Mouse (Mus musculus) NIH3T3 (cell line): ENCODE results near the gene Ccdc190.

Experiments used
- DNase-seq: peaks from one replicate; pipeline ENCODE4 v3.0.0-alpha.2; 2012; ENCODE audit warnings: low read depth

Gene Ccdc190

GRCm38 (mm10) chr1:169932122-169932746 lies 3.8 kb downstream of the Ccdc190 start:
- DNase-seq: no peak

- DNase-seq: peak; percentile 88
These were observed 5.7 kb downstream of the Ccdc190 start for GRCm38 (mm10) chr1:169934005-169934725.

- DNase-seq: peak; percentile 64
These were observed 10.9 kb downstream of the Ccdc190 start for GRCm38 (mm10) chr1:169939345-169939744.

- no peak for DNase-seq
These were observed 17.6 kb downstream of the Ccdc190 start for GRCm38 (mm10) chr1:169946004-169946403.

GRCm38 (mm10) chr1:169947654-169948053 lies 19.2 kb downstream of the Ccdc190 start:
- no peak for DNase-seq

GRCm38 (mm10) chr1:169948280-169948679 lies 19.8 kb downstream of the Ccdc190 start:
- DNase-seq: no peak

- peak; percentile 57 for DNase-seq
These were observed 20.4 kb downstream of the Ccdc190 start for GRCm38 (mm10) chr1:169948866-169949265.

- DNase-seq: no peak
These were observed 21.5 kb downstream of the Ccdc190 start for GRCm38 (mm10) chr1:169949981-169950380.

- peak; percentile 28 for DNase-seq
These were observed 22.2 kb downstream of the Ccdc190 start for GRCm38 (mm10) chr1:169950651-169951050.

- no peak for DNase-seq
These were observed 23.1 kb downstream of the Ccdc190 start for GRCm38 (mm10) chr1:169951561-169951960.

- no peak for DNase-seq
These were observed 24.2 kb downstream of the Ccdc190 start for GRCm38 (mm10) chr1:169952636-169953035.

GRCm38 (mm10) chr1:169953106-169953505 lies 24.7 kb downstream of the Ccdc190 start:
- DNase-seq: no peak

- peak; percentile 100 for DNase-seq
These were observed 40.5 kb downstream of the Ccdc190 start, which contains the start of gene Hsd17b7 for GRCm38 (mm10) chr1:169968792-169969515. Gene Hsd17b7 (minus strand): TSS chr1:169969241.

- no peak for DNase-seq
These were observed 41.1 kb downstream of the Ccdc190 start for GRCm38 (mm10) chr1:169969516-169969886.

- DNase-seq: no peak
These were observed 42.5 kb downstream of the Ccdc190 start for GRCm38 (mm10) chr1:169970936-169971335.

GRCm38 (mm10) chr1:169971998-169972397 lies 43.5 kb downstream of the Ccdc190 start:
- DNase-seq: no peak

GRCm38 (mm10) chr1:169977621-169978020 lies 49.2 kb downstream of the Ccdc190 start:
- peak; percentile 52 for DNase-seq
